Mouse (Mus musculus) lung, embryonic 14.5 days (tissue): ENCODE measurements at regions not wholly inside any gene's neighbourhood (a gene's known extent, or its start where the extent isn't known, plus 50 kb on each side); places are given as distances from the start of the nearest gene placed in this dataset.

Experiments
- ATAC-seq: fragments of 200-750 bp; cut with Nextera tagmentation; 2 replicates; pipeline ENCODE4 v1.8.0; 2017; ENCODE audit warnings: mild to moderate bottlenecking, moderate TSS enrichment, moderate library complexity; ENCODE audit not compliant: insufficient read depth
- DNase-seq: peaks from one replicate; pipeline ENCODE4 v3.0.0-alpha.2; 2015
- H3K27ac ChIP-seq: fragments of 300-500 bp; sonication (generic); 2 replicates; pipeline ENCODE4 v1.5.1; 2014; ENCODE audit warnings: low read depth, mild to moderate bottlenecking, moderate library complexity
- H3K27me3 ChIP-seq: fragments of 300-500 bp; sonication (generic); 2 replicates; pipeline ENCODE4 v1.6.1; 2014; ENCODE audit warnings: low read length, control low read depth; ENCODE audit not compliant: insufficient read depth
- H3K36me3 ChIP-seq: fragments of 300-500 bp; sonication (generic); 2 replicates; pipeline ENCODE4 v1.6.1; 2014; ENCODE audit warnings: control low read depth; ENCODE audit not compliant: insufficient read depth
- H3K4me1 ChIP-seq: fragments of 300-500 bp; sonication (generic); 2 replicates; pipeline ENCODE4 v1.6.1; 2014; ENCODE audit warnings: antibody characterized with exemption, control low read depth; ENCODE audit not compliant: insufficient read depth
- H3K4me2 ChIP-seq: fragments of 300-500 bp; sonication (generic); 2 replicates; pipeline ENCODE4 v1.6.1; 2014; ENCODE audit warnings: mild to moderate bottlenecking
- H3K4me3 ChIP-seq: fragments of 300-500 bp; sonication (generic); 2 replicates; pipeline ENCODE4 v1.5.1; 2014; ENCODE audit warnings: low read depth, low read length
- H3K9ac ChIP-seq: fragments of 300-500 bp; sonication (generic); 2 replicates; pipeline ENCODE4 v1.6.1; 2014
- H3K9me3 ChIP-seq: fragments of 300-500 bp; sonication (generic); 2 replicates; pipeline ENCODE4 v1.6.1; 2016; ENCODE audit warnings: low read depth, low read length, control low read depth
- CTCF ChIP-seq: IDR thresholded peaks from 2 replicates; pipeline ENCODE4 v1.5.1; 2016; ENCODE audit warnings: antibody characterized with exemption, low read depth
- WGBS: fragments of 180-500 bp; shearing (Covaris S2); extraction: QIAGEN DNeasy Blood & Tissue Kit; methylation state at CpG from one replicate; pipeline ENCODE4 v1.1.7; 2014; 5-methylcytosine and 5-hydroxymethylcytosine counted together

- H3K4me3 ChIP-seq = no peak overlapping the region
- WGBS = 73% methylated on average over 1 of the region's 1 CpGs
- no peak for DNase-seq
Measured at GRCm38 (mm10) chr11:37666925-37667324, 431.2 kb upstream of the Tenm2 start.

GRCm38 (mm10) chr11:37650095-37650494 is 414.3 kb upstream of the Tenm2 start:
- ATAC-seq (no peak), DNase-seq (no peak)
- TF ChIP-seq CTCF = no peak
- Histone ChIP-seq H3K27me3 (no peaks in the 10 kb centered on the region), H3K4me3 (no peak overlapping the region), H3K4me2 (no peak overlapping the region), H3K4me1 (no peaks in the 10 kb centered on the region), H3K27ac (no peak overlapping the region), H3K36me3 (no peaks in the 10 kb centered on the region), H3K9ac (no peak overlapping the region), H3K9me3 (no peaks in the 10 kb centered on the region)
- WGBS = 87% methylated on average over 11 of the region's 11 CpGs

More at GRCm38 (mm10) chr11:37666925-37667324, 431.2 kb upstream of the Tenm2 start:
- Histone ChIP-seq H3K9ac (no peak overlapping the region), H3K4me2 (no peak overlapping the region), H3K27ac (no peak overlapping the region), H3K36me3 (no peaks in the 10 kb centered on the region), H3K9me3 (no peaks in the 10 kb centered on the region), H3K27me3 (no peaks in the 10 kb centered on the region), H3K4me1 (no peaks in the 10 kb centered on the region)
- ATAC-seq = no peak
- TF ChIP-seq CTCF = no peak

- Histone ChIP-seq H3K36me3 (no peaks in the 10 kb centered on the region), H3K27me3 (no peaks in the 10 kb centered on the region), H3K9ac (no peak overlapping the region), H3K4me2 (no peak overlapping the region), H3K4me3 (no peak overlapping the region), H3K4me1 (no peaks in the 10 kb centered on the region), H3K9me3 (no peaks in the 10 kb centered on the region), H3K27ac (no peak overlapping the region)
- no peak for DNase-seq
- no peak for ATAC-seq
- WGBS = 57% methylated on average over 2 of the region's 2 CpGs
- TF ChIP-seq CTCF = no peak
Measured at GRCm38 (mm10) chr11:37623290-37623689, 387.5 kb upstream of the Tenm2 start.

GRCm38 (mm10) chr11:37600533-37600932 is 364.8 kb upstream of the Tenm2 start:
- H3K27ac ChIP-seq = no peak overlapping the region
- TF ChIP-seq CTCF = no peak
- WGBS = 21% methylated on average over 1 of the region's 1 CpGs
- H3K9me3 ChIP-seq = no peaks in the 10 kb centered on the region
- no peaks in the 10 kb centered on the region for H3K36me3 ChIP-seq
- no peaks in the 10 kb centered on the region for H3K4me1 ChIP-seq
- no peak overlapping the region for H3K4me3 ChIP-seq
- H3K4me2 ChIP-seq = no peak overlapping the region
- no peak for ATAC-seq
- peak; percentile 37 for DNase-seq
- no peaks in the 10 kb centered on the region for H3K27me3 ChIP-seq
- no peak overlapping the region for H3K9ac ChIP-seq

GRCm38 (mm10) chr11:37582236-37582635 is 346.5 kb upstream of the Tenm2 start:
- Histone ChIP-seq H3K9me3 (no peaks in the 10 kb centered on the region), H3K27me3 (no peaks in the 10 kb centered on the region), H3K4me1 (no peaks in the 10 kb centered on the region), H3K9ac (no peak overlapping the region), H3K4me3 (no peak overlapping the region), H3K36me3 (no peaks in the 10 kb centered on the region), H3K4me2 (no peak overlapping the region), H3K27ac (no peak overlapping the region)
- no peak for DNase-seq
- TF ChIP-seq CTCF = no peak
- 73% methylated on average over 2 of the region's 2 CpGs for WGBS
- no peak for ATAC-seq

GRCm38 (mm10) chr11:37533624-37534023 is 297.9 kb upstream of the Tenm2 start:
- Histone ChIP-seq H3K4me2 (no peak overlapping the region), H3K36me3 (no peaks in the 10 kb centered on the region), H3K4me1 (no peaks in the 10 kb centered on the region; the same call in 1 of the 2 replicates), H3K9ac (no peak overlapping the region), H3K9me3 (no peaks in the 10 kb centered on the region), H3K4me3 (no peak overlapping the region), H3K27ac (no peak overlapping the region), H3K27me3 (no peaks in the 10 kb centered on the region)
- WGBS = 41% methylated on average over 2 of the region's 2 CpGs
- DNase-seq = peak; percentile 35
- ATAC-seq = no peak
- TF ChIP-seq CTCF = no peak

GRCm38 (mm10) chr11:37532476-37532875 is 296.7 kb upstream of the Tenm2 start:
- Histone ChIP-seq H3K4me1 (no peaks in the 10 kb centered on the region; the same call in 1 of the 2 replicates), H3K36me3 (no peaks in the 10 kb centered on the region), H3K9ac (no peak overlapping the region), H3K4me2 (no peak overlapping the region), H3K9me3 (no peaks in the 10 kb centered on the region), H3K27ac (peak overlapping the region; percentile 0; the same call in 1 of the 2 replicates), H3K27me3 (no peaks in the 10 kb centered on the region), H3K4me3 (no peak overlapping the region)
- no peak for TF ChIP-seq CTCF
- ATAC-seq (peak; percentile 70; the same call in 1 of the 2 replicates), DNase-seq (peak; percentile 86)
- 19% methylated on average over 2 of the region's 2 CpGs for WGBS
